Mouse (Mus musculus) embryo, embryonic 10.5 days (tissue): ENCODE measurements around the gene Gfpt1.
A peak's percentile ranks its signal among the peaks of the same experiment; 100 is the strongest.
"Not testable (repeated sequence)": the region's sequence is repeated elsewhere in the genome, so short reads cannot be mapped to it uniquely, and the experiment has no call there.

Experiments
- DNase-seq: peaks from one replicate; pipeline ENCODE4 v3.0.0-alpha.2; 2015; ENCODE audit warnings: low spot score

Gene Gfpt1

GRCm38 (mm10) chr6:87042004-87042336 is 676 bp upstream of the Gfpt1 start:
- DNase-seq, result no peak

- peak; percentile 37 for DNase-seq
Observed at GRCm38 (mm10) chr6:87043131-87043516, 478 bp downstream of the Gfpt1 start.

GRCm38 (mm10) chr6:87044895-87045294 is 2.2 kb downstream of the Gfpt1 start:
- DNase-seq, result no peak

- no peak for DNase-seq
Observed at GRCm38 (mm10) chr6:87045507-87045906, 2.9 kb downstream of the Gfpt1 start.

GRCm38 (mm10) chr6:87048712-87049111 is 6.1 kb downstream of the Gfpt1 start:
- not testable (repeated sequence) for DNase-seq

GRCm38 (mm10) chr6:87051886-87052425 is 9.3 kb downstream of the Gfpt1 start:
- DNase-seq, result no peak

GRCm38 (mm10) chr6:87054193-87054592 is 11.5 kb downstream of the Gfpt1 start:
- DNase-seq, result no peak

- no peak for DNase-seq
Observed at GRCm38 (mm10) chr6:87059754-87060153, 17.1 kb downstream of the Gfpt1 start.

GRCm38 (mm10) chr6:87063586-87063985 is 20.9 kb downstream of the Gfpt1 start:
- no peak for DNase-seq

- DNase-seq, result no peak
Observed at GRCm38 (mm10) chr6:87068209-87068608, 25.6 kb downstream of the Gfpt1 start.

- no peak for DNase-seq
Observed at GRCm38 (mm10) chr6:87069195-87069900, 26.7 kb downstream of the Gfpt1 start.

GRCm38 (mm10) chr6:87070641-87071040 is 28.0 kb downstream of the Gfpt1 start:
- DNase-seq, result no peak

- DNase-seq, result no peak
Observed at GRCm38 (mm10) chr6:87072759-87073158, 30.1 kb downstream of the Gfpt1 start.

GRCm38 (mm10) chr6:87075092-87075685 is 32.5 kb downstream of the Gfpt1 start:
- no peak for DNase-seq

GRCm38 (mm10) chr6:87079457-87079856 is 36.8 kb downstream of the Gfpt1 start:
- DNase-seq, result no peak

GRCm38 (mm10) chr6:87085026-87085425 is 42.4 kb downstream of the Gfpt1 start:
- DNase-seq, result no peak

- no peak for DNase-seq
Observed at GRCm38 (mm10) chr6:87088356-87088755, 45.7 kb downstream of the Gfpt1 start.

- no peak for DNase-seq
Observed at GRCm38 (mm10) chr6:87090877-87091276, 48.2 kb downstream of the Gfpt1 start.

- no peak for DNase-seq
Observed at GRCm38 (mm10) chr6:87092476-87092875, 49.8 kb downstream of the Gfpt1 start.

- DNase-seq, result not testable (repeated sequence)
Observed at GRCm38 (mm10) chr6:87093631-87094030, 51.0 kb downstream of the Gfpt1 start.

GRCm38 (mm10) chr6:87099261-87099660 is 56.6 kb downstream of the Gfpt1 start:
- peak; percentile 56 for DNase-seq

- DNase-seq, result peak; percentile 51
Observed at GRCm38 (mm10) chr6:87099671-87100296, 57.1 kb downstream of the Gfpt1 start.
